Mouse (Mus musculus): ENCODE results near the gene Rnpepl1. TPM values are rescaled to one million over a fixed set of nuclear protein-coding genes. Genes with fewer than 3 reads are reported as not detected.

Gene Rnpepl1
- polyA plus RNA-seq, 1 experiment from 2014 or later: 22.3 TPM

GRCm38 (mm10) chr1:92881982-92882381 lies 28.6 kb upstream of the Rnpepl1 start:
- Histone ChIP-seq H3K9ac (no peak overlapping the region), H3K36me3 (no peaks in the 10 kb centered on the region), H3K9me3 (replicated peaks) (no peaks in the 10 kb centered on the region), H3K4me1 (no peaks in the 10 kb centered on the region), H3K4me3 (no peak overlapping the region), H3K27me3 (replicated peaks) (no peaks in the 10 kb centered on the region; the same call in 1 of the 2 replicates), H3K27ac (no peak overlapping the region), H3K4me2 (no peak overlapping the region)
- no peak for ATAC-seq
- 67% methylated on average over 6 of the region's 6 CpGs for WGBS (ENCODE audit: insufficient replicate concordance)

- no peaks in the 10 kb centered on the region for H3K4me1 ChIP-seq
- no peak overlapping the region for H3K27ac ChIP-seq
- no peaks in the 10 kb centered on the region for H3K36me3 ChIP-seq
- no peak overlapping the region for H3K4me2 ChIP-seq
- H3K4me3 ChIP-seq: no peak overlapping the region
- H3K9ac ChIP-seq: no peak overlapping the region
- no peaks in the 10 kb centered on the region for H3K9me3 ChIP-seq (replicated peaks)
- whole genome bisulfite sequencing (ENCODE audit: insufficient replicate concordance): 61% methylated on average over 7 of the region's 7 CpGs
- ATAC-seq: no peak
- H3K27me3 ChIP-seq (replicated peaks): no peaks in the 10 kb centered on the region
Observed at GRCm38 (mm10) chr1:92888901-92889655, 21.5 kb upstream of the Rnpepl1 start.

DNA sequence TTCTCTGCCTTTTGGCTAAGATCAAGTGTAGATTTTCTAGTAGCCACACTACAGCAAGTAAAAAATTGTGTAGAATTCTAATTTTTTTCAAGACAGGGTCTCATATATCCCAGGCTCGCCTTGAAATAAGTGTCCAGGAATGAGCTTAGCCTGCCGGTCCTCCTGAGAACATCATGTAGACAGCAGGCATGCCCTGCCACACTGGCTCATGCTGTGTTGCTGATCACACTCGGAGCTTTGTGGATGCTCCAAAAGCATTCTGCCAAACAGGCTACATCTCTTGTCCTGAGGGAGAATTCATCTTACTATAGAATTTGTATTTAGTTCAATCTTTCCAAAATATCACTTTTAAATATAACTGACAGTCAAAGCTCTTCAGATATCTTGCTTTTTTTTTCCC lies 17.8 kb upstream of the Rnpepl1 start:
- Histone ChIP-seq H3K27ac (no peak overlapping the region), H3K27me3 (replicated peaks) (no peaks in the 10 kb centered on the region; the same call in 1 of the 2 replicates), H3K4me1 (no peaks in the 10 kb centered on the region), H3K9me3 (replicated peaks) (no peaks in the 10 kb centered on the region), H3K9ac (no peak overlapping the region), H3K4me2 (no peak overlapping the region), H3K4me3 (no peak overlapping the region), H3K36me3 (no peaks in the 10 kb centered on the region)
- 53% methylated on average over 3 of the region's 3 CpGs for WGBS (ENCODE audit: insufficient replicate concordance)
- ATAC-seq: no peak

- Histone ChIP-seq H3K4me2 (no peak overlapping the region), H3K36me3 (no peaks in the 10 kb centered on the region), H3K27me3 (replicated peaks) (no peaks in the 10 kb centered on the region; the same call in 1 of the 2 replicates), H3K4me3 (no peak overlapping the region), H3K9me3 (replicated peaks) (no peaks in the 10 kb centered on the region), H3K27ac (no peak overlapping the region), H3K4me1 (no peaks in the 10 kb centered on the region), H3K9ac (no peak overlapping the region)
- no peak for ATAC-seq
- WGBS (ENCODE audit: insufficient replicate concordance): 45% methylated on average over 3 of the region's 3 CpGs
Observed at GRCm38 (mm10) chr1:92893896-92894295, 16.7 kb upstream of the Rnpepl1 start.

DNA sequence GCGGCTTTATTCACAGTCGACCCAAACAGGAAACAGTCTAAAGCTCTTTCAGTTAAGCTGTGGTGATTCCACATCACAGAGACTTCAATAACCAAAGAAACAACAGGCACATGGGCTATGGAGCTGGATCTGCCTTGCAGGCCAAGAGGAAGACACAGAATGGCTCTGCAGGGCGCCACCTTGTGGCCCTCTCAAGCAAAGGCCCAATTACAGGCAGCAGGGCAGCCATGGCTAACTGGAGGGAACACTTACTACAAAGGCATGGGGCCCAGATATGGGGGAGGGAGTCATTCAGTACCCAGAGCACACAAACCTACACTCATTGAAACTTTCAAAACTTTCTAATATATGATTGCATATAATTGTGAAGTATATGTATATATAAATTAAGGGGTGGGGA lies 15.5 kb upstream of the Rnpepl1 start:
- 10% methylated on average over 3 of the region's 3 CpGs for WGBS (ENCODE audit: insufficient replicate concordance)
- Histone ChIP-seq H3K36me3 (no peaks in the 10 kb centered on the region), H3K9ac (no peak overlapping the region), H3K4me2 (no peak overlapping the region), H3K27ac (no peak overlapping the region), H3K4me3 (no peak overlapping the region), H3K9me3 (replicated peaks) (no peaks in the 10 kb centered on the region), H3K4me1 (no peaks in the 10 kb centered on the region), H3K27me3 (replicated peaks) (peaks cover 9% of the 10 kb centered on the region)
- ATAC-seq: no peak

DNA sequence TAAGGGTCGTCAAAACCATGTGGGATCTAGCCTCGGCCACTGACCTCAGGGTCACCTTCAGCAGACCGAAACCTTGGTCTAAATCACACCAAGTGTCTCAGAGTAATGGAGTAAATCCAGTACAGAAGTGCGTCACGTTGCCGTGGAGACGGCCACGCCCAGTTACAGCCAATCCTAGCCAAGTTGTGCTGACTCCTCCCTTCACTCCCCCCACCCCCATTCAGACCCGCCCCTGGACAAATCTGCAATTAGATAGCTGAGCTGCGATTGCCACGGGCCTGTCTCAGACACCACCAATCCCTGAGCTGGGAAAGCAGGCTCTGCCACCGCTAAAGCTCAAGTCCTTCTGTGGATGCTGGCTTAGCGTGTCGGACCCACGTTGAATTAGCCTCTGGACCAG lies 7.8 kb upstream of the Rnpepl1 start, which contains the start of gene Ankmy1:
TSS of gene Ankmy1 (minus strand) at position 121 of the 400 bp plus-strand sequence.
- peak within 1 kb of the TSS; percentile 29 for H3K4me2 ChIP-seq
- peaks cover 39% of the 10 kb centered on the region for H3K27me3 ChIP-seq (replicated peaks)
- H3K27ac ChIP-seq: no peak within 1 kb of the TSS
- no peaks in the 10 kb centered on the region for H3K36me3 ChIP-seq
- 5% methylated on average over 15 of the region's 15 CpGs for WGBS (ENCODE audit: insufficient replicate concordance)
- H3K4me3 ChIP-seq: no peak within 1 kb of the TSS
- no peak within 1 kb of the TSS for H3K9ac ChIP-seq
- ATAC-seq: no peak
- no peaks in the 10 kb centered on the region for H3K9me3 ChIP-seq (replicated peaks)
- peaks cover 18% of the 10 kb centered on the region for H3K4me1 ChIP-seq

GRCm38 (mm10) chr1:92903627-92904026 lies 7.0 kb upstream of the Rnpepl1 start:
- 61% methylated on average over 4 of the region's 4 CpGs for WGBS (ENCODE audit: insufficient replicate concordance)
- Histone ChIP-seq H3K9me3 (replicated peaks) (no peaks in the 10 kb centered on the region), H3K4me3 (no peak overlapping the region), H3K4me2 (no peak overlapping the region), H3K9ac (no peak overlapping the region), H3K27me3 (replicated peaks) (peaks cover 39% of the 10 kb centered on the region), H3K4me1 (peaks cover 27% of the 10 kb centered on the region), H3K36me3 (no peaks in the 10 kb centered on the region), H3K27ac (no peak overlapping the region)
- no peak for ATAC-seq

- Histone ChIP-seq H3K4me3 (no peak overlapping the region), H3K9me3 (replicated peaks) (no peaks in the 10 kb centered on the region), H3K4me2 (peak overlapping the region; percentile 91), H3K36me3 (no peaks in the 10 kb centered on the region), H3K27ac (no peak overlapping the region), H3K4me1 (peaks cover 45% of the 10 kb centered on the region), H3K27me3 (replicated peaks) (peaks cover 34% of the 10 kb centered on the region), H3K9ac (no peak overlapping the region)
- no peak for ATAC-seq
- 64% methylated on average over 2 of the region's 2 CpGs for WGBS (ENCODE audit: insufficient replicate concordance)
Observed at GRCm38 (mm10) chr1:92905703-92906310, 4.8 kb upstream of the Rnpepl1 start.

DNA sequence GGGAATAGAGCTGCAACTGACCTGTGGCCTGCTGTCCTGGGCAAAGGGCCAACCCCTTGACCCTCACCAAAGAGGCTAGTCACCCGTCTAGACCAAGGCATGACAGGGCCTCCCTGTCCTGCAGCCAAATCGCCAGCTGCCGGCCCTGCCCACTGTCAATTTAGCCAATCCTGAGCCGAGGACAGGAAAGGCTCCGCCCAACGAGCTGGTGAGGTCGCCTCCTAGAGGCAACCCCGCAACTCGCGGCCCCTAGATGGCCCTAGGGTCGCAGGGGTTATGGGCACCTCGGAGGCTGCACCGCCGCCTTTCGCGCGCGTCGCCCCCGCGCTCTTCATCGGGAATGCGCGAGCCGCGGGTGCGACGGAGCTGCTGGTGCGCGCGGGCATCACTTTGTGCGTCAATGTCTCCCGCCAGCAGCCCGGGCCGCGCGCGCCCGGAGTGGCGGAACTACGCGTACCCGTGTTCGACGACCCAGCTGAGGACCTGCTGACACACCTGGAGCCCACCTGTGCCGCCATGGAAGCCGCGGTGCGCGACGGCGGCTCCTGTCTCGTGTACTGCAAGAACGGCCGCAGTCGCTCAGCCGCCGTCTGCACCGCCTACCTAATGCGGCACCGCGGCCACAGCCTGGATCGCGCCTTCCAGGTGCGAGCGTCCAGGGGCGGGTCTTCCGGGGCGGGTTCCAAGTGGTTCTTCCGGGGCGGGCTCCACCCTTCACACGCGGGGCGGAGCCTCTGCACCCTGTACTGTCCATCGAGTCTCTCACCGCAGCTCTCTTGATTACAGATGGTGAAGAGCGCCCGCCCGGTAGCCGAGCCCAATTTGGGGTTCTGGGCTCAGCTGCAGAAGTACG lies 3.6 kb upstream of the Rnpepl1 start, which contains the start of gene Dusp28:
TSS of gene Dusp28 (plus strand) at position 203 of the 853 bp plus-strand sequence.
- ATAC-seq: peak; percentile 91
- WGBS (ENCODE audit: insufficient replicate concordance): 1% methylated on average over 81 of the region's 81 CpGs
- Histone ChIP-seq H3K4me3 (peak within 1 kb of the TSS; percentile 80), H3K4me1 (peaks cover 54% of the 10 kb centered on the region), H3K9me3 (replicated peaks) (no peaks in the 10 kb centered on the region), H3K9ac (peak within 1 kb of the TSS; percentile 80), H3K36me3 (no peaks in the 10 kb centered on the region), H3K4me2 (peak within 1 kb of the TSS; percentile 91), H3K27ac (peak within 1 kb of the TSS; percentile 89), H3K27me3 (replicated peaks) (peaks cover 22% of the 10 kb centered on the region)

GRCm38 (mm10) chr1:92907632-92908360 lies 2.8 kb upstream of the Rnpepl1 start:
- ATAC-seq: peak; percentile 26
- Histone ChIP-seq H3K36me3 (no peaks in the 10 kb centered on the region), H3K9ac (peak overlapping the region; percentile 80), H3K9me3 (replicated peaks) (no peaks in the 10 kb centered on the region), H3K27ac (peak overlapping the region; percentile 89), H3K27me3 (replicated peaks) (peaks cover 14% of the 10 kb centered on the region), H3K4me3 (peak overlapping the region; percentile 80), H3K4me2 (peak overlapping the region; percentile 91), H3K4me1 (peaks cover 59% of the 10 kb centered on the region)
- WGBS (ENCODE audit: insufficient replicate concordance): 41% methylated on average over 20 of the region's 20 CpGs

- H3K4me1 ChIP-seq: peaks cover 58% of the 10 kb centered on the region
Observed at GRCm38 (mm10) chr1:92908664-92909063, 1.9 kb upstream of the Rnpepl1 start.

More at GRCm38 (mm10) chr1:92908664-92909063, 1.9 kb upstream of the Rnpepl1 start:
- H3K27ac ChIP-seq: no peak overlapping the region
- H3K9ac ChIP-seq: no peak overlapping the region
- H3K27me3 ChIP-seq (replicated peaks): peaks cover 8% of the 10 kb centered on the region
- WGBS (ENCODE audit: insufficient replicate concordance): 81% methylated on average over 3 of the region's 3 CpGs
- H3K4me2 ChIP-seq: no peak overlapping the region
- H3K36me3 ChIP-seq: peaks cover 7% of the 10 kb centered on the region
- ATAC-seq: no peak
- no peak overlapping the region for H3K4me3 ChIP-seq
- no peaks in the 10 kb centered on the region for H3K9me3 ChIP-seq (replicated peaks)

Data from liver, embryonic 12.5 days (tissue).